In the genomic region with DNA sequence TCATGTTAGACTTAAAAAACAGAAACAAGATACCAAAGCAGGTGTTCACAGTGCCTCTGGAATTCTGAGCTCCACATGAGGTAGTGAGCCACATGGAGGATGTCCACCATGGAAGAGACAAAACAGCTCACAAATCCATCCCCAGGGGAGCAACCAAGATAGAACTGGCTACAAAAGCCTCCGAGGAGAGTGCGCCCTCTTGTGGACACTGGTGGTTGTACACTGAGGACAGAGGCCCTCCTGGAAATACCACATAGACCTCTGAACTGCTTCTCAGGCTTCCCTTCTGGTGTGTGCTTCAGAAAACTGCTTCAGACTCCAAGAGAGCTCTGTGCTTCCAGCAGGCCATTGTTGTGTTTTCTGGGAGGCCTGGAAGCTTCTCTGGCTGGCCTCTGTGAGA, we compare ENCODE assay signal across 8 mouse cellular contexts. TPM values are rescaled to one million over a fixed set of nuclear protein-coding genes. Genes with fewer than 3 reads are reported as not detected.
A peak's percentile ranks its signal among the peaks of the same experiment; 100 is the strongest.
DNase-seq lines count a peak whose midpoint lies in the region; ATAC-seq and TF ChIP-seq lines count a peak whose summit lies in the region.

No protein-coding gene starts in this region.

- no peak for TF ChIP-seq POLR2A in olfactory bulb, adult 2 months (IDR thresholded peaks at IDR 0.05; ENCODE audit: insufficient read depth, low read depth, low read length)

- no peak overlapping the region for H3K4me3 ChIP-seq in intestine, embryonic 14.5 days (ENCODE audit: low read depth, low read length)
- no peak overlapping the region for H3K4me3 ChIP-seq in intestine, embryonic 15.5 days (replicated peaks)
- H3K4me3 ChIP-seq in embryonic facial prominence, embryonic 11.5 days (ENCODE audit: low read depth, low read length): no peak overlapping the region
- H3K4me3 ChIP-seq in limb, embryonic 10.5 days: no peak overlapping the region
- H3K4me3 ChIP-seq in olfactory bulb, adult 2 months (ENCODE audit: insufficient read depth, low read depth, low read length): no peak overlapping the region

- 0% methylated on average over 2 of the region's 2 CpGs for WGBS in intestine, embryonic 14.5 days
- 0% methylated on average over 2 of the region's 2 CpGs for WGBS in intestine, embryonic 15.5 days
- WGBS in embryonic facial prominence, embryonic 11.5 days: 2% methylated on average over 2 of the region's 2 CpGs
- 4% methylated on average over 2 of the region's 2 CpGs for WGBS in limb, embryonic 10.5 days
- 5% methylated on average over 2 of the region's 2 CpGs for WGBS in olfactory bulb, adult 2 months

- ATAC-seq in intestine, embryonic 14.5 days (replicated peaks; ENCODE audit: low FRiP score, low TSS enrichment, low read depth): no peak
- no peak for ATAC-seq in intestine, embryonic 15.5 days
- no peak for ATAC-seq in embryonic facial prominence, embryonic 11.5 days (replicated peaks; ENCODE audit: insufficient number of reproducible peaks, low FRiP score, low TSS enrichment, low read depth)
- ATAC-seq in hematopoietic stem cell, adult 5-6 weeks (replicated peaks in 1 of 2; ENCODE audit: insufficient read depth in 1 of 2, low FRiP score in 2 of 2, low TSS enrichment in 1 of 2, low read depth in 1 of 2, poor library complexity in 2 of 2, severe bottlenecking in 2 of 2): peak; percentile 50 to 74; a peak in 3 of 4 replicates

- peaks cover 4% of the 10 kb centered on the region; the same call in 1 of the 2 replicates for H3K4me1 ChIP-seq in intestine, embryonic 14.5 days (replicated peaks; ENCODE audit: control insufficient read depth, insufficient read depth, low read length)
- H3K4me1 ChIP-seq in intestine, embryonic 15.5 days (replicated peaks): no peaks in the 10 kb centered on the region
- H3K4me1 ChIP-seq in embryonic facial prominence, embryonic 11.5 days (ENCODE audit: control insufficient read depth, insufficient read depth, low read length): no peaks in the 10 kb centered on the region
- no peaks in the 10 kb centered on the region for H3K4me1 ChIP-seq in limb, embryonic 10.5 days
- no peaks in the 10 kb centered on the region for H3K4me1 ChIP-seq in olfactory bulb, adult 2 months (ENCODE audit: control insufficient read depth, insufficient read depth, low read length)

- no peak overlapping the region for H3K9ac ChIP-seq in intestine, embryonic 14.5 days (ENCODE audit: low read length)
- no peak overlapping the region for H3K9ac ChIP-seq in intestine, embryonic 15.5 days
- H3K9ac ChIP-seq in embryonic facial prominence, embryonic 11.5 days (replicated peaks; ENCODE audit: low read length): no peak overlapping the region

- peak; percentile 43; the same call in 1 of the 2 replicates for TF ChIP-seq CTCF in olfactory bulb, adult 2 months (IDR thresholded peaks at IDR 0.05; ENCODE audit: insufficient read depth, low read depth, low read length)

- H3K27ac ChIP-seq in intestine, embryonic 14.5 days (ENCODE audit: low read depth): no peak overlapping the region
- H3K27ac ChIP-seq in intestine, embryonic 15.5 days: no peak overlapping the region
- no peak overlapping the region for H3K27ac ChIP-seq in embryonic facial prominence, embryonic 11.5 days (replicated peaks; ENCODE audit: low read depth, low read length)
- no peak overlapping the region for H3K27ac ChIP-seq in limb, embryonic 10.5 days
- H3K27ac ChIP-seq in olfactory bulb, adult 2 months (ENCODE audit: insufficient read depth, low read depth, low read length): no peak overlapping the region

- no peak overlapping the region for H3K4me2 ChIP-seq in intestine, embryonic 14.5 days (ENCODE audit: low read length)
- no peak overlapping the region for H3K4me2 ChIP-seq in intestine, embryonic 15.5 days (replicated peaks)
- H3K4me2 ChIP-seq in embryonic facial prominence, embryonic 11.5 days (ENCODE audit: low read depth, low read length): no peak overlapping the region

- no peaks in the 10 kb centered on the region for H3K9me3 ChIP-seq in intestine, embryonic 14.5 days (ENCODE audit: control insufficient read depth, low read length)
- no peaks in the 10 kb centered on the region for H3K9me3 ChIP-seq in intestine, embryonic 15.5 days
- no peaks in the 10 kb centered on the region for H3K9me3 ChIP-seq in embryonic facial prominence, embryonic 11.5 days (replicated peaks; ENCODE audit: control insufficient read depth, low read length)
- H3K9me3 ChIP-seq in limb, embryonic 10.5 days (replicated peaks): no peaks in the 10 kb centered on the region

- no peaks in the 10 kb centered on the region for H3K27me3 ChIP-seq in intestine, embryonic 14.5 days (replicated peaks; ENCODE audit: control insufficient read depth, insufficient read depth, low read length)
- H3K27me3 ChIP-seq in intestine, embryonic 15.5 days (replicated peaks): no peaks in the 10 kb centered on the region
- H3K27me3 ChIP-seq in embryonic facial prominence, embryonic 11.5 days (ENCODE audit: control insufficient read depth, insufficient read depth, low read length): no peaks in the 10 kb centered on the region
- 0 out of 2 replicates have a peak, but pooled peaks cover 4% of the 10 kb centered on the region for H3K27me3 ChIP-seq in limb, embryonic 10.5 days (ENCODE audit: low read depth, poor library complexity, severe bottlenecking)

- DNase-seq in intestine, embryonic 14.5 days (ENCODE audit: low spot score): peak; percentile 91
- peak; percentile 91 for DNase-seq in adrenal gland, postnatal 14 days
- peak; percentile 82 for DNase-seq in embryonic facial prominence, embryonic 11.5 days (ENCODE audit: low spot score)
- peak; percentile 87 for DNase-seq in limb, embryonic 10.5 days (ENCODE audit: low spot score)
- peak; percentile 26 to 57 for DNase-seq in thymus, adult 18-20 months

- H3K36me3 ChIP-seq in intestine, embryonic 14.5 days (ENCODE audit: control insufficient read depth, insufficient read depth, low read length): no peaks in the 10 kb centered on the region
- H3K36me3 ChIP-seq in intestine, embryonic 15.5 days: no peaks in the 10 kb centered on the region
- H3K36me3 ChIP-seq in embryonic facial prominence, embryonic 11.5 days (replicated peaks; ENCODE audit: control insufficient read depth, insufficient read depth, low read depth, low read length): no peaks in the 10 kb centered on the region
- no peaks in the 10 kb centered on the region for H3K36me3 ChIP-seq in limb, embryonic 10.5 days

RNA-seq across cellular contexts. Expression of gene Aldh2, which starts 12.5 kb away (rescaled TPM):
- polyA plus RNA-seq in intestine, embryonic 14.5 days (2014; fragmentation: Nextera tagmentation; extraction: Ambion mirVana): 70.2 and 76.5 TPM in 2 replicates
- 189 and 193 TPM in 2 replicates for polyA plus RNA-seq in intestine, embryonic 15.5 days (2015; fragmentation: Nextera tagmentation; extraction: Ambion mirVana)
- 1,038 and 1,196 TPM in 2 replicates for total RNA-seq in adrenal gland, postnatal 14 days (2021)
- polyA plus RNA-seq in embryonic facial prominence, embryonic 11.5 days (2014; fragmentation: Nextera tagmentation; extraction: Ambion mirVana): 84.4 and 88.8 TPM in 2 replicates
- total RNA-seq in hematopoietic stem cell, adult 5-6 weeks (2017): 354 and 532 TPM in 2 replicates
- polyA plus RNA-seq in limb, embryonic 10.5 days (2016; fragmentation: Nextera tagmentation; extraction: Ambion mirVana): 153 and 163 TPM in 2 replicates
- not detected in 2 replicates for polyA plus RNA-seq in olfactory bulb, adult 2 months (2012; ENCODE audit: insufficient read depth, insufficient read length, low replicate concordance, missing spikeins)

RNA-seq across cellular contexts. Expression of gene Acad12, which starts 12.6 kb away (rescaled TPM):
- 2.4 and 3.4 TPM in 2 replicates for polyA plus RNA-seq in intestine, embryonic 14.5 days (2014; fragmentation: Nextera tagmentation; extraction: Ambion mirVana)
- 2.9 and 3.1 TPM in 2 replicates for polyA plus RNA-seq in intestine, embryonic 15.5 days (2015; fragmentation: Nextera tagmentation; extraction: Ambion mirVana)
- 25.1 and 29.1 TPM in 2 replicates for total RNA-seq in adrenal gland, postnatal 14 days (2021)
- 1.5 and 1.8 TPM in 2 replicates for polyA plus RNA-seq in embryonic facial prominence, embryonic 11.5 days (2014; fragmentation: Nextera tagmentation; extraction: Ambion mirVana)
- total RNA-seq in hematopoietic stem cell, adult 5-6 weeks (2017): 5.0 and 9.0 TPM in 2 replicates
- 2.6 and 3.5 TPM in 2 replicates for polyA plus RNA-seq in limb, embryonic 10.5 days (2016; fragmentation: Nextera tagmentation; extraction: Ambion mirVana)
- polyA plus RNA-seq in olfactory bulb, adult 2 months (2012; ENCODE audit: insufficient read depth, insufficient read length, low replicate concordance, missing spikeins): not detected in 2 replicates

RNA-seq across cellular contexts. Expression of gene Acad10, which starts 54.2 kb away (rescaled TPM):
- 4.3 and 4.7 TPM in 2 replicates for polyA plus RNA-seq in intestine, embryonic 14.5 days (2014; fragmentation: Nextera tagmentation; extraction: Ambion mirVana)
- 4.6 and 6.9 TPM in 2 replicates for polyA plus RNA-seq in intestine, embryonic 15.5 days (2015; fragmentation: Nextera tagmentation; extraction: Ambion mirVana)
- total RNA-seq in adrenal gland, postnatal 14 days (2021): 36.5 and 41.1 TPM in 2 replicates
- 1.2 and 1.7 TPM in 2 replicates for polyA plus RNA-seq in embryonic facial prominence, embryonic 11.5 days (2014; fragmentation: Nextera tagmentation; extraction: Ambion mirVana)
- total RNA-seq in hematopoietic stem cell, adult 5-6 weeks (2017): 2.7 and 5.3 TPM in 2 replicates
- 1.4 and 2.0 TPM in 2 replicates for polyA plus RNA-seq in limb, embryonic 10.5 days (2016; fragmentation: Nextera tagmentation; extraction: Ambion mirVana)
- polyA plus RNA-seq in olfactory bulb, adult 2 months (2012; ENCODE audit: insufficient read depth, insufficient read length, low replicate concordance, missing spikeins): not detected in 2 replicates

RNA-seq across cellular contexts. Expression of gene Brap, which starts 54.2 kb away (rescaled TPM):
- 31.5 and 32.8 TPM in 2 replicates for polyA plus RNA-seq in intestine, embryonic 14.5 days (2014; fragmentation: Nextera tagmentation; extraction: Ambion mirVana)
- polyA plus RNA-seq in intestine, embryonic 15.5 days (2015; fragmentation: Nextera tagmentation; extraction: Ambion mirVana): 31.7 and 34.0 TPM in 2 replicates
- 55.0 and 57.1 TPM in 2 replicates for total RNA-seq in adrenal gland, postnatal 14 days (2021)
- polyA plus RNA-seq in embryonic facial prominence, embryonic 11.5 days (2014; fragmentation: Nextera tagmentation; extraction: Ambion mirVana): 37.4 and 38.7 TPM in 2 replicates
- total RNA-seq in hematopoietic stem cell, adult 5-6 weeks (2017): 61.5 and 65.9 TPM in 2 replicates
- polyA plus RNA-seq in limb, embryonic 10.5 days (2016; fragmentation: Nextera tagmentation; extraction: Ambion mirVana): 38.8 and 45.7 TPM in 2 replicates
- polyA plus RNA-seq in olfactory bulb, adult 2 months (2012; ENCODE audit: insufficient read depth, insufficient read length, low replicate concordance, missing spikeins): not detected in 2 replicates

Comparison
In these comparisons a context has a peak if more than half of its experiments do, and no peak if none do; other contexts are left out.
1. ATAC-seq: peak in hematopoietic stem cell, adult 5-6 weeks (2 of 2); none in intestine, embryonic 14.5 days (single experiment), intestine, embryonic 15.5 days (single experiment) and embryonic facial prominence, embryonic 11.5 days (single experiment).
2. RNA of gene Aldh2, which starts 12.5 kb away (polyA plus RNA-seq): 189 to 193 TPM in intestine, embryonic 15.5 days, 153 to 163 TPM in limb, embryonic 10.5 days, 84.4 to 88.8 TPM in embryonic facial prominence, embryonic 11.5 days and 70.2 to 76.5 TPM in intestine, embryonic 14.5 days; not detected in olfactory bulb, adult 2 months; every median in the first group is over 10 times any median in the second.
3. Peak in every context shown above with its lines, with median percentiles within 50 percentile points of each other: DNase-seq.